Mouse (Mus musculus): ENCODE data around the gene Mut.

The Mut gene

DNA sequence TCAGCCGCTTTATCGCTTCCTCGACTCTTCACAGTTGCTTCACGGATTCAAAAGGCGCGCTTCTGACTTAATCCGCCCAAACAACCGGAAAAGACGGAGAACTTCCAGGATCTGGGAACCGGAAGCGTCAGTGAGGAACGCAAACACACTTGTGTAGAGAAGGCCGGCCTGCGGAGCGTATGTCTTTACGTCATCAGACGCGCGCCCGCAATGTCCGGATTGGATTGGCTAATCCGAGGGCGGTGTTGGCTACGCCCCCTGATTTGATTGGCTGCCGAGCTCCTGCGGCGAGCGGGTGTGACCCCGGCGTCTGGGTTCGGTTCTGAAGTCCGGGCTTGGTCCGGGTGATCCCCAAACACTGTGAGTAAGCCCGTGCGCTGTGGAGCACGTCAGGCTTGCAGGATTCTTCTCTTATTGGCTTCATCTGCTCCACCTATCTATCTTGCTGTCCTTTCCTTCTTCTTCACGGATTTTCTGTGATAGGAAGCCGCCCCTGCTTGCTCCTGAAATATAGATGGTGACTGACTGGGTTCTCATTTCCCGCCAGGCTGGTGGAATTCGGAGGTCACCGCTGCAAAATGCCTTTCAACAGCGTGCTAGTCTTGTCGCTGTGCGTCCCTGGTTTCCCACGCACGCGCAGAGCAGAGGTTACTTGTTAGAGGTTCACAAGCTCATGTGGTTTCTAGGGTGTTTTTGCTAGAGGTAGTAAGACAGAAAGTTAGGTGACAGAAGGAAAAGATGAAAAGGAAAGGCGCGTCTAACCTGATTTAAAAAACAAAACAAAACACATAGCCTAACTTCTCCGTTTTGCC lies at the start of gene Mut, which contains the start of gene Cenpq:
Gene Mut (plus strand): TSS at position 266 of the 812 bp plus-strand sequence.
Gene Cenpq (minus strand): TSS at position 628 of the 812 bp plus-strand sequence.
- DNase-seq, result peak; percentile 99

DNA sequence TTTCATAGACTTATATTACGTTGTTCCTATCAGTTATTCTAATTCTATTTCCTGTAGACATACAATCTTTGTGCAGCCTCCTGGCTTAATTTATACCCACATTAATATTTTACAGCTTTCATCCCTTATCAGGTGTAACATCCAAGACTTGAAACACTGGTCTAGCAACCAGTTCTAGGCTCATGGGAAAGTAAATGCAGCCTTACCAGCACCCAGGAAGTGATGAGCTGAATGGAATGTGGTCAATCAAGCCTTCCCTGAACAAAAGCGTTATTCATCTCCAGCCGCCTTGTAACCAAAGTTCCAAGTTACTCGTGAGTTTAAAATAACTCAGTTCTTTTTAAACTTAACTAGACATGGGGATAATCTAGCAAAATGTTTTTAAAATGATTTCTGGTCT lies 49.3 kb upstream of the Mut start:
- no peak for DNase-seq

DNA sequence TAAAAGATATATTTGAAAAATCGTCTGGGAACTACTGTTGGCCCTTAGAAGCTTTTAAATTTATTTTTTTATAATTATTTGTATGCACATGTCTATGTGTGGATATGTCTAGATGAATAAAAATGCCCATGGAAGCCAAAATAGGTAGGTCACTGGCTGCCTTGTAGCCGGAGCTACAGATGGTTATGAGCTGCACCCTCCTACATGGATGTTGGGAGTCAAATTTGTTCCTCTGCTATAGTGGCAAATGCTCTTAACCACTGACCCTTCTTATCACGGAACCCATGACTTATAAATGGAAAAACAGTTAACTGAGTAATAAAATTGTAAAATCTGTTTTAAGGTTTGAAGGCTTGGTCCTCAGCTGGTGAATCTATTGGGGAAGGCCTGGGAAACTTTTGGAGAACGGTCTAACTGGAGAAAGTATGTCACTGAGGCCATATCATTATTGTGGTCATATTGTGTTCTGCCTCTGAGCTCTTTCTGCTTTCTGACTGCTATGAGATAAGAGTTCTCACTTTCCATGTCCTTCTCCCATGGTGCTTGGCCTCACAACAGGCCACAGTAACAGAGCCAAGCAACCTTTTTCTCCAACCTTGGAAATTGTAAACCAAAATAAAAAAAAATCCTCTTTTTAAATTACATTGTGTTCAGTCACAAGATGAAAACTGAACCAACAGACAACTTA lies 46.5 kb upstream of the Mut start:
- DNase-seq, result no peak

DNA sequence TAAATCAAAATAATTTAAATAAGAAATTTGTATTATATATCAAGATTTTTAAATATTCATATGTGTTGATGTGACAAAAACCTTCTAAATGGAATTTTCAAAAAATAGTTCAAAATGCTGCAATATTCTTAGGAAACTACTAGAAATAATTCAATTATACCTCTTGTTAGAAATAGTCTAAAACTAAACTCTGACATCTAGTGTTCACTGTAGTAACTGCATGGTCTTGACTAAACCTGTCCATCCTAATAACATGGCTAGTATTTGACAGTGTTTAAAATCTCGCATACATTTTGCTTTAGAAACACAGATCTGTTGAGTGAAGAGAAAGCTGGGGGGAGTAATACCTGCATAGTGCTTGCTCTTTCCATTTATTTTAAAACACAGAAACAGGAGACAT lies 37.6 kb upstream of the Mut start:
- peak; percentile 57 for DNase-seq

DNA sequence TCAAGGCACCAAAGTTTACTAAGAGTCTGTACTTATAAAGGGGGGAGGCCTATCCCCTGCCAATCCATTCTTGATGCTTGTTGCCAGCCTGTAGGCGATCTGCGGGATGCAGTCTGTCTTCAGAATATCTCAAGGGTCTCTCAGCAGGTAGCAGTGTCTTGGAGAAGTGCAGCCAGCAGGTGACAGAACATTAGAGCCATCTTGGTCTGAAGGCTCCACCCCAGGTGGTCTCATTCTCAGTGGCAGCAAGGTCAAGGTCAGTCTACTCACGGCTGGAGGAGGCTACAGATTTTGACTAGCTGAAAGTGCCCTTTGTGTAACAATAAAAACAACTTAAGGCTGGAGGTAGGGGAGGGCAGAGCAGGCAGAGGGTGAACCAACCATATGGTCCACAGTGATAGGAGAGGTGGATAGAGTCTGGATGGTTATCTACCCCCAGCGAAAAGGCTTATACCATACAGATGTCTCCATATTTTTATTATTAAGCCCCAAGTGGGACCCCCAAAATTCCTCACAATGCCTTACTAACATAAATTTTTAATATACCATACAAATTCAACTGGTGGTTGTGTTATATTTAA lies 34.6 kb upstream of the Mut start:
- DNase-seq, result no peak

DNA sequence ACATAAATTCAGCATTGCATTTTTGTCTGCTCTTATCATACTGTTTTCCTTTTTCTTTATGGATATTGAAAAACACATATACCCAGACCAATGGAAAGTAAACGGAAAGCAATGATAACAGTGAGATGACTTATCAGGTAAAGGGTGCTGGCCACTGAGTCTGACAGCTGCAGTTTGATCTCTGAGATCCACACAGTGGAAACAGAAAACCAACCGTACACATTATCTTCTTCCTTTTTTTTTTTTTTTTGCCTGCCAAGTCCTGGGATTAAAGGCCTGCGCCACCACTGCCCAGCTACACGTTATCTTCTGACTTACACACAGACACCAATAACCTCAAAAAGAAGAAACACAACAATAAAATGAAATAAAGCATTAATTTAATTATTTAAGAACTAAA lies 31.1 kb upstream of the Mut start:
- DNase-seq, result no peak

DNA sequence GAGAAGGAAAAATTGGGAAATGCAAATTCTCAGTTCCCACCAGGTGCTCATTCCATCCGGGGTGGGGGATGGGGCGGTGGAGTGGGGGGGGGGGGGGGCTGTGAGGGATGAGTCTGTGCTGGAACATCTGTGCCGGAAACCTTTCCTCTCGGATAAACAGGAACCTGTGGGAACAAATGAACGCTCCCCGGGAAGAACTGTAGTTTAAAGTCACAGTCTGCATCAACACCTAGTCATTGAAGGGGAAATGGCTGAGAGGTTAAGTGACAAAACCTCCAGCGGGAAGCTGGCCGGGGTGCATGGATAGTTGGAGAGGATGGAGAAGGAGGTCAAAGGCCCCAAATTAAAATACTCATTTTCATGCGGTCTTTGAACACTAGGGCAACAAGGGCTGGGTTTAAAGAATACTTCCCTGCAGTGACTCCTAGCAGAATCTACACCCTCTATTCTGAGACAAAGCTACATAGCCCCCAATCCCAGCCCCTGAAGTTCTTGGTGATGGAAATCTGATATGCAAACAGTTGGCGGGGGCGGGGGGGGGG lies 30.4 kb upstream of the Mut start:
- DNase-seq, result peak; percentile 15

DNA sequence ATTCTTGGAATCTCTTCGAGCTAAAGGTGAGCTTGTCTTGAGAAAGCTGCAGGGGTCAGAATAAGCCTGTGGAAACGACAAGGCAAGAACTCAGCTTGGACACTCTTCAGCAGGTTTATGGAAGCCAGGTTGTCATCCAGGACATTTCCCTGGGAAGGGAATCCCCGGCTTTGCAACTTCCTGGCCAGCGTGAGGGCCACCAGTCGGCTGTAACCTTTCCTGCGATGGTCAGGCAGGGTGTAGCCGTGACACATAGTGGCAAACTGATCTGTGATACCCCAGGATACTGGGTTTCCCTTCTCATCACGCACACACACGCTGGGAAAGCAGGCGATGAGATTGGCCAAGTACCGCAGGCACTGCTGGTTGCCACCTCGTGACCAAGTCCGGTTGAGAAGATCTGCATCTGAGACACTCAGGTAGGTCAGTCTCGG lies 29.7 kb upstream of the Mut start:
- no peak for DNase-seq

DNA sequence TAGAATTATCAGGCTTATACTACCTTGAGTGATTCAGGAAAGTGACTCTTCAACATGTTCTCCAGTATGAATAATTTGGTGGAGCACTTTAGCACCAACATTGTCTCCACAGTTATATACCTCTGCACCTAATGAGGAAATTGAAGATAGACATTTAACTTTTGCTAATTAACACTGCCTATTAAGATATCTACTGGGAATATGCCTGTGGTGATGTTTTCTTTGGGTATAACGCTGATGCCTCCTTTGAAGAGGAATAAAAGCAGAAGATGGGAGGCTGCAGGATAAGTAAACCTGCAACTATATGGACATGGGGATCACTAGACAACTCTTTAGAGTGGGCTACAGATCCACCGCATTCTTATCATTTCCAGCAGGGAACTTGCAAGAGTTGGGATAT lies 20.2 kb upstream of the Mut start, which contains the start of gene Glyatl3:
Gene Glyatl3 (minus strand): TSS at position 101 of the 400 bp plus-strand sequence.
- no peak for DNase-seq

DNA sequence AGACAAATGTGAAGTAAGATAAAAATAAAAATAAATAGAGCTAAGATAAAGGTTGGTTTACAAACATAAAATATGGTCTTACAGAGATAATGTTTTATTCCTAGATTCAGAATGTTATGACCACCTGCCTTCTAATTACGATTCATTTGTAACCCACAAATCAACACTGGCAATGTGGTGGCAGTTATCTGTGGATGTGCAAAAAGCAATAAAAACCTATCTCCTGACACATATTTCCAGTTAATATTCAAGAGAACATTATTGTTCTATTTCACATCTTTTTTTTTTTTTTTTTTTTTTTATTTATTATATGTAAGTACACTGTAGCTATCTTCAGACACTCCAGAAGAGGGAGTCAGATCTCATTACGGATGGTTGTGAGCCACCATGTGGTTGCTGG lies 19.0 kb upstream of the Mut start:
- no peak for DNase-seq

DNA sequence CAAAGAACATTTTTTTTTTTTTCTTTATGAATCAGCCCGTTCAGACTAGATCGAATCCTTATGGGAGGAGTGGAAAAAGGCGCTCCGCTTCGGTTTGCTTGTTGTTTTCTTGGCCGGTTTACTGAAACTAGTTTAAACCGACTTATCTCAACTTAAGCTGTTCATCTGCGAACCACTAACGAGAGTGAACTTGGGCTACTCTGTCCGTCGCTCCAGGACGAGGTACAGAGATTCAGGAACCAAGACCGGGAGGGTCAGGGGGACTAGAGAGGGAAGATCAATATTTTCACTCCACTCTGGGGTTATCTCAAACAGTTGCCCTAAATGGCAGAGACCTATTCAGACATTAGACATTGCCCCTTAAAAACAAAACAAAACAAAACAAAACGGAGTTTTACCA lies 500 bp upstream of the Mut start:
- no peak for DNase-seq

DNA sequence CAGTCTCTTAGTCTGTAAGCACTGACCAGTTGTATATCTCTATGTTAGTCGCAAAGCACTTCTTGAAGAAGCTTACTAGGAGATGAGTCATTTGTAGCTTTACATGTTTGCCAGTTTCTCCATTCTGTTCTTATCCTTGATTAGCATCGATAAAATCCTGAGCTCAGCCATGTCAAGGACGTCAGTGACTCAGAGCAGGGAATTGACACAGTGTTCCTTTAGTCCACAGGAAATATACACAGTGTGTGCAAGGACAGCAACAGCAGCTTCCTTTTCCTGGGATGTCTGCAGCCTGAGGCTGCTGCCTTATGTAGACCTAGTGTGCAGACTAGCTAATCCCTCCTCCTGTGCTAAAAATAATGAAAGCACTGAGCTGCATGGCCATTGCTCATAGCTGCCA lies 14.0 kb downstream of the Mut start:
- DNase-seq, result no peak

DNA sequence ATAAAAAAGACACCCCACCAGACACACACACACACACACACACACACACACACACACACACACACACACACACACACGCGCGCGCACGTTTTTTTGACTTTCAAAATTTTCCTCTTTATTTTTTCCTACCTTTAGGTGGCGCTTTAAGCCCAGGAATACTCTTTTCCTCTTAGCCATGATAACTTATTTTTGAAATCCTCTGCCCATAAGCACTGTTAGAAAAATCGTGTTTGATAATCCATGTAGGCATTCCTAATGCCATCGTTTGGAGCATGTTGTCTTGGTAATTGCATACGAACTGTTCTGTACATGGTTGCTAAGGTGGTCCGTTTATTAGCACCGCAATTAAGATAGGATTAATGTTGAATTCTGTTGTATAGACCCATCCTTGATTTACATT lies 43.4 kb downstream of the Mut start:
- DNase-seq, result no peak

DNA sequence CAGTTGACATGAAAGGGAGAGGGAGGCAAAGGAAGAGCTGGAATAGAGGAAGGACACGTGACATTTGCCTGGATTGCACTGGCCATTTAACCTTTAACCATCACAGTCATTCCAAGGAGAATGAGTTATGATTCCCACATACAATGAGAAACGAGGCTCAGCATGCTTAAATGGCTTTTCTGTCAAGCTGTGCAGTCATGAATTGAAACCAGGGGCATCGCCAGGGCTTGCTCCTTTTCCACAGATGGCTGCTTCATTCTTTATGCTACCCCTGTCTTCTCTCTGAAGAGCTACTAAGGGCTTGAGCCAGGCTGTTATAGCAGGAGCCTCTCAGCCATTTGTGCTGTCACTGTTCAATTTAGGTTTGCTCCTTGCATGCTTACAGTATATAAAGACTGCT lies 57.6 kb downstream of the Mut start:
- no peak for DNase-seq

Data from lung, postnatal 36 days (tissue).